Mouse (Mus musculus): Measurements from ENCODE around the gene Adgrf1.

DNA sequence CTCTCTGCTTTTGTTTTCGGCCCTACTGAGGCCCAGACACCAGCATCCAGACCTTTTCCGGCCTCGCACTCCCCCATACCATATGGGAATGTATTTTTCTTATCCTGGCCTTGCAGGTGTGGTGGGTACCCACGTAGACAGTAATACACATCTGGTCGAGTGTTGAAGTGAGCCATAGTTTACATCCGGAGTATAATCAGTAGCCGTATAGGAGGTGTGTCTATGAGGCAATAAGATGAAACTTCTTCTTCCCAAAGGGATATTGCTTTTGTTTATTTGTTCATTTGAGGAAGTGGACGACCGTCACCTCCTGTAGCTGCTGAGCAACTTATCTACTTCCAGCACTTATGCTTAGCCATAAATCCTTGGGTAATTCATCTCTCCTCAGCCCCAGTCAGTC, 63.9 kb downstream of the Adgrf1 start:
- TF ChIP-seq CTCF (IDR thresholded peaks at IDR 0.05; ENCODE audit: borderline replicate concordance, extremely low read depth, insufficient read depth, insufficient read length) (no peak), POLR2A (IDR thresholded peaks at IDR 0.05; ENCODE audit: borderline replicate concordance, extremely low read depth, insufficient read depth, insufficient read length, poor library complexity, severe bottlenecking) (no peak)

All from brain, embryonic 14.5 days (tissue).